Mouse (Mus musculus): ENCODE results near the gene Vps35l. TPM values are rescaled to one million over a fixed set of nuclear protein-coding genes. Genes with fewer than 3 reads are reported as not detected.

Gene Vps35l
- total RNA-seq, 2 experiments from 2014 or later = 37.4 to 41.7 TPM

DNA sequence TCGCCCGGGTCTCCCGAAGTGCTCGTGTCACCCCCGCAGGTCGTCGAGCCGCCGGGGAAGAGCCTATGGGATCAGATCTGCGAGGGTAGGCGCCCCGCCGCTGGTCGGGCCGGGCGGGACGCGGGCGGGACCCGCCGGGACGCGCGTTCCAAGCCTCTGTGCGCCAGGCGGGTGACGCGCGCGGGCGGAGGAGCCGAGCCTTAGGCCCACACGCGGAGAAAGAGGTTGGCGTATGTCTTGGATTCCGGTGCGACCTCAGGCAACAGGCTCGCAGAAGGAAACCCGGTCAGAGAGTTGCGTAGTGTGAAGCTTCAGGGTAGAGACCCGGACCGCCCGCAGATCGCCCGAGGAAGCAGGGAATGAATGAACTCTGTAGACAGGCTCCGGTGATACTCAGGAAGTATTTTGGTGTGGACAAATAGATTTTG lies 115.9 kb downstream of the Vps35l start, which contains the start of gene Knop1:
Knop1 (minus strand) TSS at position 378 of the 428 bp plus-strand sequence.
- ATAC-seq (replicated peaks; ENCODE audit: poor library complexity) = peak; percentile 32

DNA sequence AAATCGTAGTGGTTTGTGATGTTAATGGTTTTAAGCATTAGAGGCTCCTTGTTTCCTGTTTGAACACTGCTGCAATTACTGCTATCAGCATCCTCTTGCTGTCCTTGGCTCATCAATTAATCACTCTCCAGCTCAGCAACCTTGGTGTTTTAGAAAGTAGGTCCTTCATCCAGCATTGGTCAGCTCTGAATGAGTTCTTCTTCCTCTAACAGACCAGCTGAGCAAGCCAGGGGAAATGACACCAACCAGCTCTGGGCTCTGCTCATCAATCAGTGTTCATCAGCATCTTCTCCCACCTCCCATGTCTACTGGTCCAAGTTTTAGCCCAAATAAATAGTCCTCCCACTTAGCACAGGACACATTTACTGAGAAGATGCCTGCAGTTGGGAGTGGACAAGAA lies 118.6 kb downstream of the Vps35l start:
- no peak for ATAC-seq (replicated peaks; ENCODE audit: poor library complexity)

DNA sequence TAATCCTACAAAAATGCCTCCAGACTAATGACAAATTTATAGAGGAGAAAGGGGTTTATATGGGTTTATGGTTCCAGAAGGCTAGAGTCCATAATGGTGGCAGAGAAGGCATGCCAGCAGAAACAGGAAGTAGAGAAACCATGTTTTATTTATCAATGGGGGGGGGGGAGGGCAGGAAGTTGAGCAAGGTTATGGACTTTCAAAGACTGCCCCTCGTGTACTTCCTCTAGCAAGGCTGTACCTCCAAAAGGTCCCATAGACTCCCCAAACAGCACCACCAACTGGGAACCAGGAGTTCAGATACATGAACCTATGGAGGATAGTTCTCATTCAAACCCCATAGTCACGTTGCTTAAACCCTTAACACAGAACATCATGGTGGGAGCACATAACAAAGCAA lies 125.3 kb downstream of the Vps35l start:
- ATAC-seq (replicated peaks; ENCODE audit: poor library complexity) = peak; percentile 80

DNA sequence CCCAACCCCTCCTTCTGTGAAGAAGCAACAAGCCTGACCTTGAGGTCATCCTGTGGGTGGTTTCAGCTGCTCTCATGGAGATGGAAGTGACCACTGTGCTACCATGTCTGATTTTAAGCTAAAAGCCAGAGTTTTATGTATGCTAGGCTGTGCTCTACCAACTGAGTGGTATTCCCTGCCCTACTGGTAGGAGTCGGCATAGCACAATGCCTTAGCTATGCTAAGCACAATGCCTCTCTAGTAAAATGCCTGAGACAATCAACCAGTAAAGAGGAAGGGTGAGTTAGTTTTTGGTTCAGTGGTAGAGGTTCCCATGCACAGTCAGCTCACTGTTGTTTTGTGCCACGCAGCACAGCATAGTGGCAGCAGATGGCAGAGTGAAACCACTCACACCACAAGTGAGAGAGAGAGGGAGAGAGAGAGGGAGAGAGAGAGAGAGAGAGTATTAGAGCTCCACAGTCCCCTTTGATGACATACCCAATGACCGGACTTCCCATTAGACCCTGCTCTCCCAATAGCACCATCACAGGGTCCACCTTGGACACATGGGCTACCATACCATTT lies 139.5 kb downstream of the Vps35l start:
- peak; percentile 44 for ATAC-seq (replicated peaks; ENCODE audit: poor library complexity)

DNA sequence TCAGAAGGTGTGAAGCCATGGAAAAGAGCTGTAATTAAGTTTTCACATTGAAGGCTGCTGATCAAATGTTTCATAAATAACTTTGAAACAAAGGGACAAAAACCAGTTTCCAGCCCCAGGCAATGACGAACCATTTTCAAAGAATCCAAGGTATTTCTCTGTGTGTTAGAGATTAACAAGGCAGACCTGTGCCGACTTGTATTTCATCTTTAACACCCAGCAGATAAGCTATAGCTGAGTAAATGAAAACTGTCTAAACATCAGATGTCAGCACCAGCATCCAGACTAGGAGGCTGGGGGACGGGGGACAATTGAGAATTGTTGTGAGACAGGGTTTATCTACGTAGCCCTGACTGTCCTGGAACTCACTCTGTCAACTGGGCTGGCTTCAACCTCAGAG lies 143.9 kb downstream of the Vps35l start:
- ATAC-seq (replicated peaks; ENCODE audit: poor library complexity) = no peak

DNA sequence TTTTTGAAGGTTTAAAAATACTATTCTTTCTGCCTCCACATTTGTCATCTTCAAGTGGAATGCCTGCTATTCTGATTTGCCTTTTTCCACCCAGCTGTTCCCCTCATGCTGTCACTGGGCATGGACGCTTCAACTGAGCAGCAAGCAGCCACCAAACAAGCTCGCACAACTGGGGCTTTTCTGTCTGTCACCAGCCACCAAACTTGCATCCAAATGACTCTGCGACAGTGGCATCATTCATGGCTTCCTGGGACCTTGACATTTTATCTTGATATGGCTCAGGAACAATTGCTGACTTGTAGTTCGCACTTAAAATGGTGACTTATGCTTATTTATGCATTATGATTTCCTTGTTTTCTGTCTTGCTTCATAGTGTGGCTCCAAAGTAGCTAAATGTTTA lies 144.9 kb downstream of the Vps35l start:
- no peak for ATAC-seq (replicated peaks; ENCODE audit: poor library complexity)

DNA sequence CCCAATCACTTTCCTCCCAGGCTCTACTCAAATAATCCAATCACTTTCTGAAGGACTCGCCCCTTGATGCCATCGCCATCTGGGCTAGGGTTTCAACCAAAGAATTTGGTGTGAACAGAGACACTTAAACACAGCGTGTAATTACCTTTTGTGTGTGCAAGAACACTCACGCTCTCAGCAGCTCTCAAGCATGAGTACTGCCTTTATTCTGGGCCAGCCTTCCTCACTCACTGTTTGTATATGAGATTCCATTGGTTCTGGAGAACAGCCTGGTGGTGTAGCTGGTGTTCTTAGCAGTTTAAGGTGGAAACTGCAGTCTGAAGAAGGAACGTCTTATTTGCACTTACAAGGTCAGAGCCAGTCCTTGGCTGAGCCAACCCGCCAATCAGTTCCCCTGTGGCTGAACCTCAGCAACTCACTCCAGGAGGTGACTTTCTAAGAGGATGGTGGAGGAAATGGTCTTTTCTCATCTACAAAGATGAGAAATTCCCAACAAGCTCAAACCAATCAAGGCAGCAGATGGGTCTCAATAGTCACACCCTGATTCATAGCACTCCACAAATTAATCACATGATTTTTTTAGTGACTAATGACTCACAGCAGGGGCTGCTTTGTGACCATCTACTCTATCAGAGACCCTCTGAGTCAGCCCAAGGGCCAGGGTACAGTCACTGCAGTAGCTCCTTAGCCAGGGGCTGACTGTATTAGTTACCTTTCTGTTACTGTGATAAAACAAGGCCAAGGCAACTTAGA lies 147.5 kb downstream of the Vps35l start:
- ATAC-seq (replicated peaks; ENCODE audit: poor library complexity) = no peak

DNA sequence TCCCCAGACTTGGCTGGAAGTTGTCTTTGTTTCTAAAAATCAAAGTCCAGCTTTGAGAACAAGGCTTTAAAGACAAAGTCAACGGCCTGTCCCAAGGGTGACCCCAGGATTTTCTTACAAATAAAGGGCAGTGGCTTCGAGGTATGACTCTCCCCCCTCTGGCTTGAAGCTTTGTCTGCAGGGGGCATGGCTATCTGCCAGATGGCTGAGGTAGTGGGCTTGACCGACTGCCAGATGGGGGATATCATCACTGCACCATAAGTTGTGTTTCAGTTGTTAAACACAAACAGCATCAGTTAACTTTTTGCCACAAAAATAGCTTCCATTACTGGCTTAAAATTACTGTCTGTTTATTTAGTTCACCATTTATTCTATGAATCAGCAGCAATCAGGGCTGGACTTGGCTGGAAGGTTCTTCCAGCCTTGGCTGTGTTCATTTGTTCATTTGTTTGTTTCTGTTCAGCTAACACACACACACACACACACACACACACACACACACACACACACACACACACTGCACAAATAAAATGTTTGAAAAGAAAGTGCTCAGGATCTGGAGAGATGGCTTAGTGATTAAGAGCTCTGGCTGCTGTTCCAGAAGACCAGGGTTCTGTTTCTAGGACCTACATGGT lies 149.1 kb downstream of the Vps35l start:
- no peak for ATAC-seq (replicated peaks; ENCODE audit: poor library complexity)

Other genes with a start within 250 kb of the Vps35l start
- gene Itpripl2, start 248.3 kb upstream of the Vps35l start, total RNA-seq (2015) = 7.2 and 10.1 TPM in 2 replicates
- 15.2 and 17.6 TPM in 2 replicates for gene Itpripl2, start 248.3 kb upstream of the Vps35l start, total RNA-seq (2017)
- gene Coq7, start 206.9 kb upstream of the Vps35l start, total RNA-seq (2015) = 32.5 and 36.9 TPM in 2 replicates
- 32.6 and 39.1 TPM in 2 replicates for gene Coq7, start 206.9 kb upstream of the Vps35l start, total RNA-seq (2017)
- gene Tmc7, start 155.5 kb upstream of the Vps35l start, total RNA-seq (2015) = 0.29 and 0.84 TPM in 2 replicates
- gene Tmc7, start 155.5 kb upstream of the Vps35l start, total RNA-seq (2017) = 0.20 and 0.33 TPM in 2 replicates
- not detected in 2 replicates for gene Tmc5, start 142.9 kb upstream of the Vps35l start, total RNA-seq (2015)
- gene Tmc5, start 142.9 kb upstream of the Vps35l start, total RNA-seq (2017) = not detected in 2 replicates
- 44.1 and 48.5 TPM in 2 replicates for gene Gde1, start 34.4 kb upstream of the Vps35l start, total RNA-seq (2015)
- gene Gde1, start 34.4 kb upstream of the Vps35l start, total RNA-seq (2017) = 29.9 and 40.7 TPM in 2 replicates
- gene Ccp110, start 27.7 kb upstream of the Vps35l start, total RNA-seq (2015) = 24.0 and 25.0 TPM in 2 replicates
- 16.2 and 20.2 TPM in 2 replicates for gene Ccp110, start 27.7 kb upstream of the Vps35l start, total RNA-seq (2017)
- gene Iqck, start 115.5 kb downstream of the Vps35l start, total RNA-seq (2015) = 0.07 and 1.2 TPM in 2 replicates
- gene Iqck, start 115.5 kb downstream of the Vps35l start, total RNA-seq (2017) = 1.2 and 2.5 TPM in 2 replicates
- gene Knop1, start 116.0 kb downstream of the Vps35l start, total RNA-seq (2015) = 27.4 and 29.7 TPM in 2 replicates
- 40.2 and 52.3 TPM in 2 replicates for gene Knop1, start 116.0 kb downstream of the Vps35l start, total RNA-seq (2017)